Mouse (Mus musculus) neural tube, embryonic 15.5 days (tissue): ENCODE measurements around the gene 9130409I23Rik. TPM values are rescaled to one million over a fixed set of nuclear protein-coding genes. Genes with fewer than 3 reads are reported as not detected.

Experiments used
- ATAC-seq: fragments of 200-750 bp; cut with Nextera tagmentation; 2 replicates; pipeline ENCODE4 v1.8.0; 2017; ENCODE audit warnings: mild to moderate bottlenecking, moderate TSS enrichment, moderate library complexity; ENCODE audit not compliant: low FRiP score
- H3K27ac ChIP-seq: fragments of 300-500 bp; sonication (generic); replicated peaks from 2 replicates; pipeline ENCODE4 v1.5.1; 2015; ENCODE audit warnings: mild to moderate bottlenecking, inconsistent platforms
- H3K27me3 ChIP-seq: fragments of 300-500 bp; sonication (generic); replicated peaks from 2 replicates; pipeline ENCODE4 v1.6.1; 2015; ENCODE audit warnings: inconsistent platforms
- H3K36me3 ChIP-seq: fragments of 300-500 bp; sonication (generic); 2 replicates; pipeline ENCODE4 v1.6.1; 2015; ENCODE audit warnings: inconsistent platforms
- H3K4me1 ChIP-seq: fragments of 300-500 bp; sonication (generic); 2 replicates; pipeline ENCODE4 v1.6.1; 2015; ENCODE audit warnings: inconsistent platforms
- H3K4me2 ChIP-seq: fragments of 300-500 bp; sonication (generic); 2 replicates; pipeline ENCODE4 v1.6.1; 2015; ENCODE audit warnings: inconsistent platforms, mild to moderate bottlenecking, moderate library complexity
- H3K4me3 ChIP-seq: fragments of 300-500 bp; sonication (generic); replicated peaks from 2 replicates; pipeline ENCODE4 v1.5.1; 2015; ENCODE audit warnings: mild to moderate bottlenecking, inconsistent platforms
- H3K9ac ChIP-seq: fragments of 300-500 bp; sonication (generic); replicated peaks from 2 replicates; pipeline ENCODE4 v1.6.1; 2015; ENCODE audit warnings: mild to moderate bottlenecking, inconsistent platforms
- H3K9me3 ChIP-seq: fragments of 300-500 bp; sonication (generic); replicated peaks from 2 replicates; pipeline ENCODE4 v1.6.1; 2016; ENCODE audit warnings: inconsistent platforms
- WGBS: fragments of 180-500 bp; shearing (Covaris S2); methylation state at CpG from one replicate; pipeline ENCODE4 v1.1.7; 2015; ENCODE audit warnings: mixed read lengths; 5-methylcytosine and 5-hydroxymethylcytosine counted together
- polyA plus RNA-seq: library from polyadenylated mRNA; unstranded; fragments of >200 nt; fragmentation: Nextera tagmentation; extraction: Ambion mirVana; gene quantifications from 2 replicates; pipeline ENCODE4 v1.2.1, GENCODE M21; 2015

9130409I23Rik gene
- polyA plus RNA-seq, 1 experiment from 2014 or later, result 0.10 TPM

DNA sequence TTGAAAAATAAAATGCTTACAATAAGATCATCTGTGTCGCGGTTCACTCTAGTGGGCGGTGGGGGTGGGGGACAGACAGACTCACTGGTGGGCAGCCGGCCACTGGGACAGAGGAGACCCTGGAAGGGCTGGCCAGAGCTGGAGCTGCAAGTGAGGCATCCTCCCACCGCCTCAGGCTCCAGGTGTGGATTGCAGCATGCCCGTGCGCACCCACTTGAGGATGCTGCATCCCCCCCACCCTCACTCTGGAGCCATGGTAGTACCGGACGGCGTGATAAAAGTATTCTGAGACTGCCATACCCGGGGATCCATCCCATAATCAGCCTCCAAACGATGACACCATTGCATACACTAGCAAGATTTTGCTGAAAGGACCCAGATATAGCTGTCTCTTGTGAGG is 39.0 kb downstream of the 9130409I23Rik start:
- H3K27ac ChIP-seq, result no peak overlapping the region
- H3K27me3 ChIP-seq, result no peaks in the 10 kb centered on the region
- H3K4me2 ChIP-seq, result no peak overlapping the region
- H3K36me3 ChIP-seq, result peaks cover 41% of the 10 kb centered on the region
- no peaks in the 10 kb centered on the region for H3K9me3 ChIP-seq
- 84% methylated on average over 12 of the region's 12 CpGs for WGBS
- H3K4me3 ChIP-seq, result no peak overlapping the region
- H3K4me1 ChIP-seq, result no peaks in the 10 kb centered on the region
- no peak for ATAC-seq
- H3K9ac ChIP-seq, result no peak overlapping the region

Other genes starting within 250 kb of the 9130409I23Rik start
- gene H3f3a, start 237.3 kb upstream of the 9130409I23Rik start, polyA plus RNA-seq, result 2,562 and 2,745 TPM in 2 replicates
- 28.0 and 30.8 TPM in 2 replicates for gene Sde2, start 200.1 kb upstream of the 9130409I23Rik start, polyA plus RNA-seq
- gene Lefty2, start 158.1 kb upstream of the 9130409I23Rik start, polyA plus RNA-seq, result 1.9 and 3.0 TPM in 2 replicates
- gene Pycr2, start 146.9 kb upstream of the 9130409I23Rik start, polyA plus RNA-seq, result 73.7 and 80.6 TPM in 2 replicates
- gene Lefty1, start 116.2 kb upstream of the 9130409I23Rik start, polyA plus RNA-seq, result 0.22 and 0.23 TPM in 2 replicates
- 2.5 and 5.4 TPM in 2 replicates for gene Tmem63a, start 108.9 kb upstream of the 9130409I23Rik start, polyA plus RNA-seq
- 7.4 and 7.6 TPM in 2 replicates for gene Ephx1, start 30.3 kb upstream of the 9130409I23Rik start, polyA plus RNA-seq
- 38.4 and 45.3 TPM in 2 replicates for gene Nvl, start 93.0 kb downstream of the 9130409I23Rik start, polyA plus RNA-seq
- 52.7 and 66.7 TPM in 2 replicates for gene Cnih4, start 93.5 kb downstream of the 9130409I23Rik start, polyA plus RNA-seq
- gene Wdr26, start 160.8 kb downstream of the 9130409I23Rik start, polyA plus RNA-seq, result 32.1 and 33.8 TPM in 2 replicates